Mouse (Mus musculus): Measurements from ENCODE around the gene Eif3a. TPM values are rescaled to one million over a fixed set of nuclear protein-coding genes. Genes with fewer than 3 reads are reported as not detected.

Eif3a gene
- polyA plus RNA-seq, 1 experiment = 51.9 TPM

GRCm38 (mm10) chr19:60743767-60744547 lies 46.5 kb downstream of the Eif3a start:
- Histone ChIP-seq H3K4me3 (ENCODE audit: control insufficient read depth, low read depth, low read length) (no peak overlapping the region), H3K4me1 (ENCODE audit: control insufficient read depth, insufficient read depth, low read length) (no peaks in the 10 kb centered on the region), H3K27ac (ENCODE audit: control insufficient read depth, insufficient read depth, low read depth, low read length) (no peak overlapping the region), H3K36me3 (ENCODE audit: control insufficient read depth, insufficient read depth, low read length) (no peaks in the 10 kb centered on the region), H3K27me3 (ENCODE audit: control insufficient read depth, insufficient read depth, low read length) (no peaks in the 10 kb centered on the region)
- TF ChIP-seq CTCF (IDR thresholded peaks at IDR 0.05; ENCODE audit: control insufficient read depth, insufficient read depth, insufficient replicate concordance, low read depth, low read length) (no peak), POLR2A (IDR thresholded peaks at IDR 0.05; ENCODE audit: control insufficient read depth, low read depth, low read length) (no peak)

- Histone ChIP-seq H3K27ac (ENCODE audit: control insufficient read depth, insufficient read depth, low read depth, low read length) (no peak overlapping the region), H3K27me3 (ENCODE audit: control insufficient read depth, insufficient read depth, low read length) (no peaks in the 10 kb centered on the region), H3K4me3 (ENCODE audit: control insufficient read depth, low read depth, low read length) (no peak overlapping the region), H3K4me1 (ENCODE audit: control insufficient read depth, insufficient read depth, low read length) (no peaks in the 10 kb centered on the region), H3K36me3 (ENCODE audit: control insufficient read depth, insufficient read depth, low read length) (no peaks in the 10 kb centered on the region)
- TF ChIP-seq POLR2A (IDR thresholded peaks at IDR 0.05; ENCODE audit: control insufficient read depth, low read depth, low read length) (no peak), CTCF (IDR thresholded peaks at IDR 0.05; ENCODE audit: control insufficient read depth, insufficient read depth, insufficient replicate concordance, low read depth, low read length) (no peak)
Observed at GRCm38 (mm10) chr19:60740560-60740959, 49.9 kb downstream of the Eif3a start.

DNA sequence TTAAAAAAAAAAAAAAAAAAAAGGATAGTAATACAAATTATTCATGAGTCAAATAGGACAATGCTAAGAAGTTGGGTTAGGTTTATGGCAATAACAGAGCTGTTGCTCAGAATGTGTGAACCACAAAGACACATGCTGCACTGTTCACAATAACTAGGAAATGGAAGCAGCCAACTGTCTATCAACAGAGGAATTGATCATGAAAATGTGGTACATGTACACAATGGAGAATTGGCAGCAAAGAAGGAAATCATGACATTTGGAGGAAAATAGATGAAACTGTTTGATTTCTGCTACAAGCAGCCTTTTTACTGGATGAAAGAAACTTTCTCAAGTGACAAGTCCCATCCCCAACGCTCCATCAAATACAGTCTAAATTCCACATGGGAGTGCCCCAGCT lies 58.5 kb downstream of the Eif3a start:
- TF ChIP-seq CTCF (IDR thresholded peaks at IDR 0.05; ENCODE audit: control insufficient read depth, insufficient read depth, insufficient replicate concordance, low read depth, low read length) (no peak), POLR2A (IDR thresholded peaks at IDR 0.05; ENCODE audit: control insufficient read depth, low read depth, low read length) (no peak)
- Histone ChIP-seq H3K36me3 (ENCODE audit: control insufficient read depth, insufficient read depth, low read length) (no peaks in the 10 kb centered on the region), H3K4me1 (ENCODE audit: control insufficient read depth, insufficient read depth, low read length) (no peaks in the 10 kb centered on the region), H3K4me3 (ENCODE audit: control insufficient read depth, low read depth, low read length) (no peak overlapping the region), H3K27me3 (ENCODE audit: control insufficient read depth, insufficient read depth, low read length) (no peaks in the 10 kb centered on the region), H3K27ac (ENCODE audit: control insufficient read depth, insufficient read depth, low read depth, low read length) (no peak overlapping the region)

DNA sequence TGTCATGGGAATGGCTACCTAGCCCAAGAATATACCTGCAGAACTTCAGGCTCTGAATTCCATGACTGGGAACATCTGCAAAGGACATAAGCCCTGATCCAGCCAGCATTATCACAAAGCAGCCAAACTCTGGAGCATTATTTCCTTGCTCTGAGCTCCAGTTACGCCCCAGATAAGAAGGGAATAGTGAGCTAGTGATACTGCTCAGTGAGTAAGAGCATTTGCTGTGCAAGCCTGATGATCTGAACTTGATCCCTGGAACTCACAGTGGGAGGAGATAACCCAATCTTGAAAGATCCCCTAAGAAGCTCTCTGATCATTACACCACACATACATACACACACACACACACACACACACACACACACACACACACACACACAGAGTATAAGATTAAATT lies 59.2 kb downstream of the Eif3a start:
- Histone ChIP-seq H3K4me3 (ENCODE audit: control insufficient read depth, low read depth, low read length) (no peak overlapping the region), H3K36me3 (ENCODE audit: control insufficient read depth, insufficient read depth, low read length) (no peaks in the 10 kb centered on the region), H3K27me3 (ENCODE audit: control insufficient read depth, insufficient read depth, low read length) (no peaks in the 10 kb centered on the region), H3K4me1 (ENCODE audit: control insufficient read depth, insufficient read depth, low read length) (no peaks in the 10 kb centered on the region), H3K27ac (ENCODE audit: control insufficient read depth, insufficient read depth, low read depth, low read length) (no peak overlapping the region)
- TF ChIP-seq POLR2A (IDR thresholded peaks at IDR 0.05; ENCODE audit: control insufficient read depth, low read depth, low read length) (no peak), CTCF (IDR thresholded peaks at IDR 0.05; ENCODE audit: control insufficient read depth, insufficient read depth, insufficient replicate concordance, low read depth, low read length) (no peak)

DNA sequence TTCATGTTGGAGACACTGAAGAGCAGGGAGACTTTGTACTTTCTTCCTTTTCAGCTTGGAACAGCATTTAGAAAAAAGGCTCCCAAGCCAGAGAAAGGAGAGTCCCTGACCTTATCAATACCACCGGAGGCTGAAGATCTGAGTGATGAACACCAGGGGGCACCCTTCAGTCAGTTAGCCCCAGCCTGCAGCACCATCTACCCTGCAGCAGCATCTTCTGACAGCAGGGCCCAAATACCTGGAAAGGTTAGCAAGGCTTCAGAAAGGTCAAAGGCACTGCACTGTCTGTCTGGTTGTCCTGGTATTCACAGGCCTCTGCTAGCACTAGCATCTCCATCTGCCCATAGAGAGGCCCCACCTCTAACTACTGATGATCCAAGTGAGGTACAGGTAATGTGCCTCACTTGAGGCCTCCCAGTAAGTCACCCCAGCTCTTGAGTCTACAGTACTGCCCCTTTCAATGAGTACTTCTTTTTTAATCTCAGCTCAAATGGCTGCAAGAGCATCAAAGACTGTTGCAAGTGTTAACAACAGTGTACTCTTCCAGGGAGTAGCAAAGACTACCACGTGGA lies 60.1 kb downstream of the Eif3a start:
- TF ChIP-seq CTCF (IDR thresholded peaks at IDR 0.05; ENCODE audit: control insufficient read depth, insufficient read depth, insufficient replicate concordance, low read depth, low read length) (peak; percentile 72; the same call in 1 of the 2 replicates), POLR2A (IDR thresholded peaks at IDR 0.05; ENCODE audit: control insufficient read depth, low read depth, low read length) (no peak)
- H3K27me3 ChIP-seq (ENCODE audit: control insufficient read depth, insufficient read depth, low read length) = no peaks in the 10 kb centered on the region
- H3K4me1 ChIP-seq (ENCODE audit: control insufficient read depth, insufficient read depth, low read length) = no peaks in the 10 kb centered on the region
- no peaks in the 10 kb centered on the region for H3K36me3 ChIP-seq (ENCODE audit: control insufficient read depth, insufficient read depth, low read length)
- H3K4me3 ChIP-seq (ENCODE audit: control insufficient read depth, low read depth, low read length) = peak overlapping the region; percentile 42
- H3K27ac ChIP-seq (ENCODE audit: control insufficient read depth, insufficient read depth, low read depth, low read length) = no peak overlapping the region

- Histone ChIP-seq H3K4me3 (ENCODE audit: control insufficient read depth, low read depth, low read length) (no peak overlapping the region), H3K27ac (ENCODE audit: control insufficient read depth, insufficient read depth, low read depth, low read length) (no peak overlapping the region), H3K4me1 (ENCODE audit: control insufficient read depth, insufficient read depth, low read length) (no peaks in the 10 kb centered on the region), H3K27me3 (ENCODE audit: control insufficient read depth, insufficient read depth, low read length) (no peaks in the 10 kb centered on the region), H3K36me3 (ENCODE audit: control insufficient read depth, insufficient read depth, low read length) (no peaks in the 10 kb centered on the region)
- TF ChIP-seq POLR2A (IDR thresholded peaks at IDR 0.05; ENCODE audit: control insufficient read depth, low read depth, low read length) (no peak), CTCF (IDR thresholded peaks at IDR 0.05; ENCODE audit: control insufficient read depth, insufficient read depth, insufficient replicate concordance, low read depth, low read length) (no peak)
Observed at GRCm38 (mm10) chr19:60716381-60716780, 74.1 kb downstream of the Eif3a start.

- H3K27me3 ChIP-seq (ENCODE audit: control insufficient read depth, insufficient read depth, low read length) = no peaks in the 10 kb centered on the region
- TF ChIP-seq CTCF (IDR thresholded peaks at IDR 0.05; ENCODE audit: control insufficient read depth, insufficient read depth, insufficient replicate concordance, low read depth, low read length) (no peak), POLR2A (IDR thresholded peaks at IDR 0.05; ENCODE audit: control insufficient read depth, low read depth, low read length) (no peak)
- H3K4me3 ChIP-seq (ENCODE audit: control insufficient read depth, low read depth, low read length) = no peak overlapping the region
- H3K4me1 ChIP-seq (ENCODE audit: control insufficient read depth, insufficient read depth, low read length) = no peaks in the 10 kb centered on the region
- H3K36me3 ChIP-seq (ENCODE audit: control insufficient read depth, insufficient read depth, low read length) = no peaks in the 10 kb centered on the region
- H3K27ac ChIP-seq (ENCODE audit: control insufficient read depth, insufficient read depth, low read depth, low read length) = no peak overlapping the region
Observed at GRCm38 (mm10) chr19:60712577-60712976, 77.9 kb downstream of the Eif3a start.

Other genes with a start within 250 kb of the Eif3a start
- gene Cacul1, start 209.6 kb downstream of the Eif3a start, polyA plus RNA-seq (2012; rRNA removed) = 84.8 and 94.2 TPM in 2 replicates
- 0.41 and 0.52 TPM in 2 replicates for gene Nanos1, start 34.7 kb downstream of the Eif3a start, polyA plus RNA-seq (2012; rRNA removed)
- 50.1 and 67.7 TPM in 2 replicates for gene Fam45a, start 20.9 kb upstream of the Eif3a start, polyA plus RNA-seq (2012; rRNA removed)
- gene Sfxn4, start 70.8 kb upstream of the Eif3a start, polyA plus RNA-seq (2012; rRNA removed) = 0.49 and 1.1 TPM in 2 replicates
- gene Prdx3, start 83.9 kb upstream of the Eif3a start, polyA plus RNA-seq (2012; rRNA removed) = 29.6 and 36.2 TPM in 2 replicates
- gene Grk5, start 99.1 kb upstream of the Eif3a start, polyA plus RNA-seq (2012; rRNA removed) = 1.6 and 1.7 TPM in 2 replicates